Mouse (Mus musculus) CH12.LX (cell line): ENCODE results near the gene Pstk. TPM values are rescaled to one million over a fixed set of nuclear protein-coding genes. Genes with fewer than 3 reads are reported as not detected.

Experiments used
- DNase-seq: peaks from one replicate; pipeline ENCODE4 v3.0.0-alpha.2; 2013; ENCODE audit errors: extremely low read depth
- H3K27ac ChIP-seq: 2 replicates; pipeline ENCODE4 v1.5.1; 2012; ENCODE audit warnings: low read depth, mild to moderate bottlenecking, control low read depth, moderate library complexity; ENCODE audit not compliant: insufficient read depth
- H3K27me3 ChIP-seq: replicated peaks from 2 replicates; pipeline ENCODE3; 2012; ENCODE audit warnings: inconsistent platforms
- H3K36me3 ChIP-seq, 2 experiments: replicated peaks in 1 of 2; 2 replicates each; pipeline versions ENCODE3 to v1.6.1; 2012; ENCODE audit warnings: inconsistent platforms in 1 of 2, low read length in 1 of 2, mild to moderate bottlenecking in 1 of 2, mixed read lengths in 1 of 2, moderate library complexity in 1 of 2; ENCODE audit not compliant: control insufficient read depth in 1 of 2, insufficient read depth in 1 of 2
- H3K4me1 ChIP-seq, 2 experiments: 2 replicates each; pipeline ENCODE4 v1.6.1; 2012; ENCODE audit warnings: inconsistent platforms in 1 of 2, moderate library complexity in 1 of 2; ENCODE audit not compliant: insufficient read depth in 2 of 2, control insufficient read depth in 1 of 2
- H3K4me2 ChIP-seq: 2 replicates; pipeline ENCODE4 v1.6.1; 2012; ENCODE audit warnings: low read depth, mild to moderate bottlenecking, control low read depth; ENCODE audit not compliant: poor library complexity, insufficient read depth, severe bottlenecking
- H3K4me3 ChIP-seq, 3 experiments: fragments of 150-350 bp in 1 of 3; sonication (generic) in 1 of 3; replicated peaks in 1 of 3; 2 replicates each; pipeline versions ENCODE3 to v1.5.1; 2011 to 2012; ENCODE audit warnings: low read depth in 2 of 3, low read length in 2 of 3, mild to moderate bottlenecking in 2 of 3, moderate library complexity in 2 of 3, control low read depth in 1 of 3, improper control_type of control experiment in 1 of 3, inconsistent platforms in 1 of 3, mixed read lengths in 1 of 3; ENCODE audit not compliant: poor library complexity in 1 of 3
- H3K79me2 ChIP-seq: replicated peaks from 2 replicates; pipeline ENCODE4 v1.6.1; 2012; ENCODE audit warnings: mild to moderate bottlenecking, moderate library complexity; ENCODE audit not compliant: control insufficient read depth, poor library complexity, insufficient read depth, severe bottlenecking; ENCODE audit errors: extremely low read depth
- H3K9ac ChIP-seq: 2 replicates; pipeline ENCODE4 v1.6.1; 2012; ENCODE audit warnings: low read depth, mild to moderate bottlenecking, control low read depth, moderate library complexity; ENCODE audit not compliant: insufficient read depth
- H3K9me3 ChIP-seq: replicated peaks from 2 replicates; pipeline ENCODE3; 2012; ENCODE audit warnings: low read length, inconsistent platforms, mixed read lengths
- BHLHE40 ChIP-seq: IDR thresholded peaks from 2 replicates; pipeline ENCODE4 v1.6.1; 2011; ENCODE audit warnings: mild to moderate bottlenecking, low read depth, low read length, improper control_type of control experiment
- CHD2 ChIP-seq: IDR thresholded peaks from 2 replicates; pipeline ENCODE4 v1.6.1; 2011; ENCODE audit warnings: low read length, improper control_type of control experiment
- ELF1 ChIP-seq: IDR thresholded peaks from 2 replicates; pipeline ENCODE4 v1.6.1; 2014; ENCODE audit warnings: low read depth, mild to moderate bottlenecking, inconsistent platforms, low read length, improper control_type of control experiment
- ETS1 ChIP-seq: conservative IDR thresholded peaks from 2 replicates; pipeline ENCODE4 v1.6.1; 2012; ENCODE audit warnings: low read depth, mild to moderate bottlenecking, inconsistent platforms, low read length, improper control_type of control experiment, moderate library complexity
- GABPA ChIP-seq: IDR thresholded peaks from 2 replicates; pipeline ENCODE4 v1.6.1; 2012; ENCODE audit warnings: low read depth, low read length, improper control_type of control experiment, inconsistent platforms; ENCODE audit not compliant: insufficient replicate concordance
- HCFC1 ChIP-seq: IDR thresholded peaks from 2 replicates; pipeline ENCODE4 v1.6.1; 2012; ENCODE audit warnings: low read depth, mild to moderate bottlenecking, inconsistent platforms, low read length, improper control_type of control experiment
- IRF4 ChIP-seq: IDR thresholded peaks from 2 replicates; pipeline ENCODE4 v1.6.1; 2014; ENCODE audit warnings: low read depth, mild to moderate bottlenecking, inconsistent platforms, low read length, improper control_type of control experiment
- JUN ChIP-seq: IDR thresholded peaks from 2 replicates; pipeline ENCODE4 v1.6.1; 2011; ENCODE audit warnings: low read depth, mild to moderate bottlenecking, low read length, improper control_type of control experiment, moderate library complexity; ENCODE audit not compliant: insufficient read depth
- KAT2A ChIP-seq: IDR thresholded peaks from 2 replicates; pipeline ENCODE4 v1.6.1; 2012; ENCODE audit warnings: low read length, improper control_type of control experiment, inconsistent platforms; ENCODE audit not compliant: insufficient replicate concordance
- MAZ ChIP-seq: IDR thresholded peaks from 2 replicates; pipeline ENCODE4 v1.6.1; 2012; ENCODE audit warnings: low read depth, mild to moderate bottlenecking, inconsistent platforms, low read length, improper control_type of control experiment, moderate library complexity
- MEF2A ChIP-seq: IDR thresholded peaks from 2 replicates; pipeline ENCODE4 v1.6.1; 2014; ENCODE audit warnings: low read depth, mild to moderate bottlenecking, inconsistent platforms, low read length, improper control_type of control experiment, borderline replicate concordance
- MXI1 ChIP-seq: IDR thresholded peaks from 2 replicates; pipeline ENCODE4 v1.6.1; 2011; ENCODE audit warnings: mild to moderate bottlenecking, low read depth, low read length, improper control_type of control experiment
- MYC ChIP-seq: IDR thresholded peaks from 2 replicates; pipeline ENCODE4 v1.6.1; 2011; ENCODE audit warnings: low read depth, mild to moderate bottlenecking, improper control_type of control experiment, low read length
- NRF1 ChIP-seq: IDR thresholded peaks from 2 replicates; pipeline ENCODE4 v1.6.1; 2014; ENCODE audit warnings: low read depth, mild to moderate bottlenecking, inconsistent platforms, low read length, improper control_type of control experiment, moderate library complexity
- PAX5 ChIP-seq: IDR thresholded peaks from 2 replicates; pipeline ENCODE4 v1.6.1; 2012; ENCODE audit warnings: low read length, inconsistent platforms, mixed read lengths
- POLR2AphosphoS2 ChIP-seq: IDR thresholded peaks from 2 replicates; pipeline ENCODE4 v1.6.1; 2011; ENCODE audit warnings: low read depth, low read length, improper control_type of control experiment
- RAD21 ChIP-seq: IDR thresholded peaks from 2 replicates; pipeline ENCODE4 v1.6.1; 2011; ENCODE audit warnings: low read depth, mild to moderate bottlenecking, low read length, improper control_type of control experiment, moderate library complexity
- RCOR1 ChIP-seq: conservative IDR thresholded peaks from 2 replicates; pipeline ENCODE4 v1.6.1; 2012; ENCODE audit warnings: low read depth, mild to moderate bottlenecking, inconsistent platforms, low read length, improper control_type of control experiment
- TBP ChIP-seq: conservative IDR thresholded peaks from 2 replicates; pipeline ENCODE4 v1.6.1; 2011; ENCODE audit warnings: low read depth, low read length, improper control_type of control experiment
- TCF12 ChIP-seq: IDR thresholded peaks from 2 replicates; pipeline ENCODE4 v1.6.1; 2014; ENCODE audit warnings: low read depth, mild to moderate bottlenecking, inconsistent platforms, low read length, improper control_type of control experiment
- UBTF ChIP-seq: IDR thresholded peaks from 2 replicates; pipeline ENCODE4 v1.6.1; 2012; ENCODE audit warnings: low read depth, mild to moderate bottlenecking, inconsistent platforms, low read length, improper control_type of control experiment, moderate library complexity
- ZC3H11A ChIP-seq: IDR thresholded peaks from 2 replicates; pipeline ENCODE4 v1.6.1; 2012; ENCODE audit warnings: low read depth, mild to moderate bottlenecking, inconsistent platforms, low read length, improper control_type of control experiment
- ZKSCAN1 ChIP-seq: IDR thresholded peaks from 2 replicates; pipeline ENCODE4 v1.6.1; 2012; ENCODE audit warnings: low read depth, inconsistent platforms, low read length, improper control_type of control experiment, borderline replicate concordance
- dilution Hi-C: fragments of 300-500 bp; cut with MboI; formaldehyde crosslinking; loops from 2 replicates; pipeline ENCODE4 v1.14.3; 2020; ENCODE audit warnings: low sequenced_read_pairs; ENCODE audit not compliant: extremely low pct_unique_long_range_greater_than_20kb, extremely low pct_ligation_motif_present
- in situ Hi-C: fragments of 300-500 bp; cut with MboI; formaldehyde crosslinking; loops from 3 replicates; pipeline ENCODE4 v1.14.3; 2019; ENCODE audit warnings: low sequenced_read_pairs, low pct_ligation_motif_present, low pct_unique_long_range_greater_than_20kb, mixed read lengths
- polyA plus RNA-seq: library from polyadenylated mRNA; unstranded; fragments of >175 nt; gene quantifications from 2 replicates; pipeline ENCODE4 v1.2.1, GENCODE M21; 2012; ENCODE audit warnings: low read depth; ENCODE audit not compliant: insufficient read length
- total RNA-seq, 2 experiments: library from RNA; depleted of rRNA; stranded (reverse); fragments of 300-350 nt in 1 of 2; fragments of >200 nt in 1 of 2; gene quantifications; 2 replicates each; pipeline ENCODE4 v1.2.3; 2012 to 2014

Pstk gene
- total and polyA plus RNA-seq, 3 experiments: 21.9 to 42.3 (median 29.1) TPM

DNA sequence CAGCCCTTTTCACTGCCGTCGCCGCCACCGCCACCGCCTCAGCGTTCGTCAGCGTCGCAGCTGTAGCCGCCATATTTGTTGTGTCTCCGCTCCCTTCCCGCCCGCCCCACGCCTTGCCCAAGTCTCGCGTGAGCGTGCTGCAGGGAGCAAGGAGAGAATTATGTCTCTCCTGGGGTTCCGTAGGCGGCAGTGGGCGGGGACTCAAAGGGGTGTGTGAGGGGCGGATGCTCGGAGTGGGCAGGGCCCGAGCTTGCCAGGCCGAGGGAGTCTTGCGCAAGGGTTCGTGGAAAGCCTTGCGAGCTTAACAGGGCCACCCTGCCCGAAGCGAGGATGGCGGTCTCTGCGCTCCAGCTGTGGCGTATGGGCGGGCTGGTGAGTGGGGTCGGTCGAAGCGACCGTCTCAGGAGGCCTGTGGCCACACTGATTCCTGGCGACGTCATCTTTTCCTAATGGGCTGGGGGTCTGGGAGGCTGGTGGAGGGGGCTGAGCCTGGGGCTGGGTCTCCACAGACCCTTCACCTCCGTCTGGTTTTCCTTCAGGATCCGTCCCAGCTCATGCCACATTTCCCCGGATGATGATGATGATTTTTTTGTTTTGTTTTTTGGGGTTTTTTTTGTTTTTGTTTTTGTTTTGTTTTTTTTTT is 39.6 kb downstream of the Pstk start, which contains the start of the genes Ikzf5 and Acadsb (continued):
- TF ChIP-seq KAT2A: peak; percentile 70; the same call in 1 of the 2 replicates
- TF ChIP-seq MYC: no peak
- TF ChIP-seq ZKSCAN1: no peak
- no peak for TF ChIP-seq PAX5
- peak; percentile 65; the same call in 1 of the 2 replicates for TF ChIP-seq TCF12
- TF ChIP-seq HCFC1: peak; percentile 87
- TF ChIP-seq GABPA: no peak
- no peak for TF ChIP-seq RCOR1
- TF ChIP-seq MEF2A: no peak
- peak; percentile 75 for TF ChIP-seq ELF1
- no peak for TF ChIP-seq UBTF
- TF ChIP-seq NRF1: peak; percentile 70
- TF ChIP-seq JUN: no peak
- no peak for TF ChIP-seq RAD21
- 0 out of 2 replicates have a peak, but pooled peaks have one; percentile 17 for TF ChIP-seq ETS1
- TF ChIP-seq IRF4: peak; percentile 14; the same call in 1 of the 2 replicates
- no peak for TF ChIP-seq BHLHE40
- TF ChIP-seq MXI1: peak; percentile 90
- TF ChIP-seq POLR2AphosphoS2: no peak
- TF ChIP-seq TBP: 0 out of 2 replicates have a peak, but pooled peaks have one; percentile 16
- peak; percentile 99 for TF ChIP-seq CHD2
- TF ChIP-seq, all 38 proteins: peak for 16

DNA sequence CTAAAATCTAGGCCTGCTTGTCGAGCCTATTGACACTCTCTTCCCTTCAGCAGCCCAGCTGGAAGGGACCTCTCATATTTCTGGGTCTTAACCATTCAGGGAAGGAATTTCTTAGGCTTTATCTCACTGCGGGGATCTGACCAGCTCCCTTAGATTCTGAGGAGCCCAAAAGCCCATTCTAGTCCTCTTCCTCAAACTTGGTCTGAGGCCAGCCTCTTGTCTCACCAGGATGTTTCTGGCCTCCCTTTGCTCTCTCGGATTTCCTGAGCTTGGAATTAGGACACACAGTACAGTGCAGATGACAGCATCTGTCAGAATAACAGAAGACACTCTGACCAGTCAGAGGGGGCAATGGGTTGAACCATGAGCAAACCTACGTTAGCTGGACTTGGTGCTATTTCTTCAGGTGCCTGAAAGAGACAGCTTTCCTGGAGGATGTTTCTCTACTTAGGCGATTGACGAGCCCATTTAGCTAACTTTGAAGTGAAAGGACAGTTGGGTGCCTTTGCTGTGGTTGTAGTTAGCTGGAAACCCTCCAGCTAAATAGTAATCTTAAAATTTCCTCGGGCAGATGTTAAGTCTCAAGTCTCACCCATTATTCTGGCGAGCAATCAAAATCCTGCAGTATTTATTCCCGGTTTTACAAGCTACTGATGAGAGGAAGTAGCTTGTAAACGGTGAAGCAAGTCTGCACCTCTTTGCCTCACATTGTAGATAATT is 40.4 kb downstream of the Pstk start:
- no peak for DNase-seq
- Histone ChIP-seq H3K36me3 (peaks cover 0 to 4% of the 10 kb centered on the region in 2 experiments), H3K27ac (no peak overlapping the region), H3K4me2 (peak overlapping the region; percentile 58), H3K27me3 (peaks cover 15% of the 10 kb centered on the region), H3K9me3 (no peaks in the 10 kb centered on the region), H3K4me3 (peak overlapping the region in 2 of 3 experiments; percentile 35 to 80), H3K9ac (peak overlapping the region; percentile 76), H3K4me1 (peaks cover 0 to 16% of the 10 kb centered on the region in 2 experiments; a peak in 3 of 4 replicates), H3K79me2 (peaks cover 16% of the 10 kb centered on the region)
- no peak for TF ChIP-seq ZKSCAN1
- TF ChIP-seq GABPA: no peak
- TF ChIP-seq ZC3H11A: no peak
- TF ChIP-seq TCF12: no peak
- no peak for TF ChIP-seq MAZ
- no peak for TF ChIP-seq CHD2
- TF ChIP-seq RCOR1: no peak
- in situ Hi-C loops: no loop called here
- dilution Hi-C loops: no loop called here
